8 mouse cellular contexts compared by ENCODE assay signal in genomic region chr4:135854630-135855029, GRCm38 (mm10). TPM values are rescaled to one million over a fixed set of nuclear protein-coding genes. Genes with fewer than 3 reads are reported as not detected.
DNase-seq lines count a peak whose midpoint lies in the region; ATAC-seq and TF ChIP-seq lines count a peak whose summit lies in the region.

No protein-coding gene starts in this region.

- WGBS in heart, embryonic 13.5 days, result 71% methylated on average over 11 of the region's 11 CpGs
- 73% methylated on average over 11 of the region's 11 CpGs for WGBS in hindbrain, embryonic 14.5 days
- 67% methylated on average over 11 of the region's 11 CpGs for WGBS in midbrain, embryonic 13.5 days

- H3K36me3 ChIP-seq in heart, embryonic 13.5 days, result peaks cover 3% of the 10 kb centered on the region; the same call in 1 of the 2 replicates
- no peaks in the 10 kb centered on the region for H3K36me3 ChIP-seq in hindbrain, embryonic 14.5 days (replicated peaks; ENCODE audit: control insufficient read depth, insufficient read depth)
- H3K36me3 ChIP-seq in midbrain, embryonic 13.5 days, result no peaks in the 10 kb centered on the region

- peak overlapping the region; percentile 95 for H3K4me3 ChIP-seq in heart, embryonic 13.5 days
- 0 out of 2 replicates have a peak overlapping the region, but pooled peaks have one; percentile 72 for H3K4me3 ChIP-seq in bone marrow macrophage, adult 2 months (ENCODE audit: insufficient read depth, low read length)
- H3K4me3 ChIP-seq in hindbrain, embryonic 14.5 days (replicated peaks; ENCODE audit: low read length), result peak overlapping the region; percentile 84; the same call in 1 of the 2 replicates
- peak overlapping the region; percentile 95; the same call in 1 of the 2 replicates for H3K4me3 ChIP-seq in midbrain, embryonic 13.5 days (replicated peaks)

- H3K9ac ChIP-seq in heart, embryonic 13.5 days, result peak overlapping the region; percentile 97
- peak overlapping the region; percentile 72 for H3K9ac ChIP-seq in hindbrain, embryonic 14.5 days
- H3K9ac ChIP-seq in midbrain, embryonic 13.5 days (replicated peaks), result peak overlapping the region; percentile 82

- ATAC-seq in heart, embryonic 13.5 days (ENCODE audit: extremely low read depth, insufficient number of reproducible peaks, low FRiP score, low TSS enrichment), result no peak
- ATAC-seq in hindbrain, embryonic 14.5 days (ENCODE audit: low FRiP score), result no peak
- no peak for ATAC-seq in midbrain, embryonic 13.5 days

- intact Hi-C loops in heart, postnatal 10 days (cut with DNase I), result no loop called here
- intact Hi-C loops in left cerebral cortex, postnatal 36 days (cut with DNase I), result no loop called here
- intact Hi-C loops in gastrocnemius, postnatal 14 days (cut with DNase I; ENCODE audit: low total_unique reads), result no loop called here

- peaks cover 47% of the 10 kb centered on the region for H3K4me1 ChIP-seq in heart, embryonic 13.5 days
- H3K4me1 ChIP-seq in bone marrow macrophage, adult 2 months (ENCODE audit: control insufficient read depth, insufficient read depth, low read length), result peaks cover 16% of the 10 kb centered on the region
- H3K4me1 ChIP-seq in hindbrain, embryonic 14.5 days (replicated peaks; ENCODE audit: control insufficient read depth, insufficient read depth, low read length), result peaks cover 44% of the 10 kb centered on the region
- peaks cover 51% of the 10 kb centered on the region for H3K4me1 ChIP-seq in midbrain, embryonic 13.5 days (replicated peaks)

- H3K27me3 ChIP-seq in heart, embryonic 13.5 days (replicated peaks), result no peaks in the 10 kb centered on the region
- H3K27me3 ChIP-seq in hindbrain, embryonic 14.5 days (ENCODE audit: control insufficient read depth, insufficient read depth, low read length), result no peaks in the 10 kb centered on the region
- H3K27me3 ChIP-seq in midbrain, embryonic 13.5 days, result no peaks in the 10 kb centered on the region

- TF ChIP-seq CTCF in bone marrow macrophage, adult 2 months (IDR thresholded peaks at IDR 0.05; ENCODE audit: low read depth, low read length), result no peak

- peak overlapping the region; percentile 93 for H3K4me2 ChIP-seq in heart, embryonic 13.5 days
- H3K4me2 ChIP-seq in hindbrain, embryonic 14.5 days (replicated peaks), result peak overlapping the region; percentile 82
- peak overlapping the region; percentile 78 for H3K4me2 ChIP-seq in midbrain, embryonic 13.5 days (replicated peaks)

- H3K27ac ChIP-seq in heart, embryonic 13.5 days (replicated peaks), result peak overlapping the region; percentile 97
- peak overlapping the region; percentile 92 for H3K27ac ChIP-seq in bone marrow macrophage, adult 2 months (ENCODE audit: insufficient read depth, low read depth, low read length)
- peak overlapping the region; percentile 98 for H3K27ac ChIP-seq in hindbrain, embryonic 14.5 days
- peak overlapping the region; percentile 99 for H3K27ac ChIP-seq in midbrain, embryonic 13.5 days

- DNase-seq in heart, postnatal 10 days, result no peak
- DNase-seq in hindbrain, embryonic 14.5 days (ENCODE audit: low spot score), result no peak
- DNase-seq in left cerebral cortex, postnatal 36 days (ENCODE audit: low spot score in 2 of 2), result no peak
- no peak for DNase-seq in cerebellum, postnatal 4 days (ENCODE audit: low spot score in 2 of 2)
- no peak for DNase-seq in gastrocnemius, postnatal 14 days

- TF ChIP-seq POLR2A in bone marrow macrophage, adult 2 months (IDR thresholded peaks at IDR 0.05; ENCODE audit: borderline replicate concordance, low read depth, low read length), result no peak

- no peaks in the 10 kb centered on the region for H3K9me3 ChIP-seq in heart, embryonic 13.5 days
- H3K9me3 ChIP-seq in hindbrain, embryonic 14.5 days (ENCODE audit: control insufficient read depth, low read length), result no peaks in the 10 kb centered on the region
- H3K9me3 ChIP-seq in midbrain, embryonic 13.5 days, result no peaks in the 10 kb centered on the region

RNA-seq across cellular contexts. Expression of gene Srsf10, which starts 0.9 kb away (rescaled TPM):
- 130 and 140 TPM in 2 replicates for polyA plus RNA-seq in heart, embryonic 13.5 days (2015; fragmentation: Nextera tagmentation; extraction: Ambion mirVana)
- total RNA-seq in heart, postnatal 10 days (2021), result 10 to 100 TPM; 61.2 to 64.1 TPM
- polyA plus RNA-seq in bone marrow macrophage, adult 2 months (2012; ENCODE audit: insufficient read depth, insufficient read length, missing spikeins), result 82.1 and 98.0 TPM in 2 replicates
- polyA plus RNA-seq in hindbrain, embryonic 14.5 days (2014; fragmentation: Nextera tagmentation; extraction: Ambion mirVana), result 200 and 208 TPM in 2 replicates
- 267 and 285 TPM in 2 replicates for polyA plus RNA-seq in midbrain, embryonic 13.5 days (2015; fragmentation: Nextera tagmentation; extraction: Ambion mirVana)
- 10 to 100 TPM; 51.3 to 88.9 TPM for total RNA-seq in left cerebral cortex, postnatal 36 days (2021)
- 10 to 100 TPM; 30.9 to 33.0 TPM for total RNA-seq in gastrocnemius, postnatal 14 days (2021)

RNA-seq across cellular contexts. Expression of gene Pnrc2, which starts 19.0 kb away (rescaled TPM):
- 114 and 125 TPM in 2 replicates for polyA plus RNA-seq in heart, embryonic 13.5 days (2015; fragmentation: Nextera tagmentation; extraction: Ambion mirVana)
- total RNA-seq in heart, postnatal 10 days (2021), result 100 to 1,000 TPM in 1 of 2 experiments, 10 to 100 TPM in 1; 99.4 to 105 TPM
- 126 and 135 TPM in 2 replicates for polyA plus RNA-seq in bone marrow macrophage, adult 2 months (2012; ENCODE audit: insufficient read depth, insufficient read length, missing spikeins)
- 95.0 and 105 TPM in 2 replicates for polyA plus RNA-seq in hindbrain, embryonic 14.5 days (2014; fragmentation: Nextera tagmentation; extraction: Ambion mirVana)
- 144 TPM in 2 replicates for polyA plus RNA-seq in midbrain, embryonic 13.5 days (2015; fragmentation: Nextera tagmentation; extraction: Ambion mirVana)
- total RNA-seq in left cerebral cortex, postnatal 36 days (2021), result 10 to 100 TPM; 41.2 to 44.6 TPM
- total RNA-seq in gastrocnemius, postnatal 14 days (2021), result 10 to 100 TPM; 44.3 to 59.3 TPM

RNA-seq across cellular contexts. Expression of gene Cnr2, which starts 40.6 kb away (rescaled TPM):
- 0.29 and 0.36 TPM in 2 replicates for polyA plus RNA-seq in heart, embryonic 13.5 days (2015; fragmentation: Nextera tagmentation; extraction: Ambion mirVana)
- under 1 TPM; 0.77 to 0.94 TPM for total RNA-seq in heart, postnatal 10 days (2021)
- polyA plus RNA-seq in bone marrow macrophage, adult 2 months (2012; ENCODE audit: insufficient read depth, insufficient read length, missing spikeins), result 17.3 and 18.8 TPM in 2 replicates
- polyA plus RNA-seq in hindbrain, embryonic 14.5 days (2014; fragmentation: Nextera tagmentation; extraction: Ambion mirVana), result 0.13 and 0.17 TPM in 2 replicates
- 0.12 and 0.16 TPM in 2 replicates for polyA plus RNA-seq in midbrain, embryonic 13.5 days (2015; fragmentation: Nextera tagmentation; extraction: Ambion mirVana)
- total RNA-seq in left cerebral cortex, postnatal 36 days (2021), result under 1 TPM; 0.12 to 0.14 TPM
- under 1 TPM; 0.47 to 0.60 TPM for total RNA-seq in gastrocnemius, postnatal 14 days (2021)

Comparison
In these comparisons a context has a peak if more than half of its experiments do, and no peak if none do; other contexts are left out.
1. RNA of gene Cnr2, which starts 40.6 kb away (polyA plus RNA-seq): 17.3 to 18.8 TPM in bone marrow macrophage, adult 2 months; 0.29 to 0.36 TPM in heart, embryonic 13.5 days, 0.13 to 0.17 TPM in hindbrain, embryonic 14.5 days and 0.12 to 0.16 TPM in midbrain, embryonic 13.5 days; every median in the first group is over 10 times any median in the second.
2. Peak in every context shown above with its lines, with median percentiles within 50 percentile points of each other: H3K27ac ChIP-seq, H3K4me2 ChIP-seq, H3K4me3 ChIP-seq and H3K9ac ChIP-seq.